Mouse (Mus musculus) CH12.LX (cell line): ENCODE measurements around the gene Stk10. TPM values are rescaled to one million over a fixed set of nuclear protein-coding genes. Genes with fewer than 3 reads are reported as not detected.
"Not testable (repeated sequence)": the region's sequence is repeated elsewhere in the genome, so short reads cannot be mapped to it uniquely, and the experiment has no call there.

Experiments used
- DNase-seq: peaks from one replicate; pipeline ENCODE4 v3.0.0-alpha.2; 2013; ENCODE audit errors: extremely low read depth
- H3K27ac ChIP-seq: 2 replicates; pipeline ENCODE4 v1.5.1; 2012; ENCODE audit warnings: low read depth, mild to moderate bottlenecking, control low read depth, moderate library complexity; ENCODE audit not compliant: insufficient read depth
- H3K27me3 ChIP-seq: replicated peaks from 2 replicates; pipeline ENCODE3; 2012; ENCODE audit warnings: inconsistent platforms
- H3K36me3 ChIP-seq, 2 experiments: replicated peaks in 1 of 2; 2 replicates each; pipeline versions ENCODE3 to v1.6.1; 2012; ENCODE audit warnings: inconsistent platforms in 1 of 2, low read length in 1 of 2, mild to moderate bottlenecking in 1 of 2, mixed read lengths in 1 of 2, moderate library complexity in 1 of 2; ENCODE audit not compliant: control insufficient read depth in 1 of 2, insufficient read depth in 1 of 2
- H3K4me1 ChIP-seq, 2 experiments: 2 replicates each; pipeline ENCODE4 v1.6.1; 2012; ENCODE audit warnings: inconsistent platforms in 1 of 2, moderate library complexity in 1 of 2; ENCODE audit not compliant: insufficient read depth in 2 of 2, control insufficient read depth in 1 of 2
- H3K4me2 ChIP-seq: 2 replicates; pipeline ENCODE4 v1.6.1; 2012; ENCODE audit warnings: low read depth, mild to moderate bottlenecking, control low read depth; ENCODE audit not compliant: poor library complexity, insufficient read depth, severe bottlenecking
- H3K4me3 ChIP-seq, 3 experiments: fragments of 150-350 bp in 1 of 3; sonication (generic) in 1 of 3; replicated peaks in 1 of 3; 2 replicates each; pipeline versions ENCODE3 to v1.5.1; 2011 to 2012; ENCODE audit warnings: low read depth in 2 of 3, low read length in 2 of 3, mild to moderate bottlenecking in 2 of 3, moderate library complexity in 2 of 3, control low read depth in 1 of 3, improper control_type of control experiment in 1 of 3, inconsistent platforms in 1 of 3, mixed read lengths in 1 of 3; ENCODE audit not compliant: poor library complexity in 1 of 3
- H3K79me2 ChIP-seq: replicated peaks from 2 replicates; pipeline ENCODE4 v1.6.1; 2012; ENCODE audit warnings: mild to moderate bottlenecking, moderate library complexity; ENCODE audit not compliant: control insufficient read depth, poor library complexity, insufficient read depth, severe bottlenecking; ENCODE audit errors: extremely low read depth
- H3K9ac ChIP-seq: 2 replicates; pipeline ENCODE4 v1.6.1; 2012; ENCODE audit warnings: low read depth, mild to moderate bottlenecking, control low read depth, moderate library complexity; ENCODE audit not compliant: insufficient read depth
- H3K9me3 ChIP-seq: replicated peaks from 2 replicates; pipeline ENCODE3; 2012; ENCODE audit warnings: low read length, inconsistent platforms, mixed read lengths
- BHLHE40 ChIP-seq: IDR thresholded peaks from 2 replicates; pipeline ENCODE4 v1.6.1; 2011; ENCODE audit warnings: mild to moderate bottlenecking, low read depth, low read length, improper control_type of control experiment
- CHD1 ChIP-seq: IDR thresholded peaks from 2 replicates; pipeline ENCODE4 v1.6.1; 2012; ENCODE audit warnings: low read depth, low read length, improper control_type of control experiment, inconsistent platforms
- CTCF ChIP-seq, 2 experiments: IDR thresholded peaks in 1 of 2; conservative IDR thresholded peaks in 1 of 2; 2 replicates each; pipeline ENCODE4 v1.5.1; 2011 to 2012; ENCODE audit warnings: low read depth in 2 of 2, low read length in 2 of 2, improper control_type of control experiment in 1 of 2, inconsistent platforms in 1 of 2, mild to moderate bottlenecking in 1 of 2, moderate library complexity in 1 of 2
- E2F4 ChIP-seq: IDR thresholded peaks from 2 replicates; pipeline ENCODE4 v1.6.1; 2011; ENCODE audit warnings: low read depth, low read length, improper control_type of control experiment; ENCODE audit not compliant: insufficient replicate concordance
- ELF1 ChIP-seq: IDR thresholded peaks from 2 replicates; pipeline ENCODE4 v1.6.1; 2014; ENCODE audit warnings: low read depth, mild to moderate bottlenecking, inconsistent platforms, low read length, improper control_type of control experiment
- ETS1 ChIP-seq: conservative IDR thresholded peaks from 2 replicates; pipeline ENCODE4 v1.6.1; 2012; ENCODE audit warnings: low read depth, mild to moderate bottlenecking, inconsistent platforms, low read length, improper control_type of control experiment, moderate library complexity
- GABPA ChIP-seq: IDR thresholded peaks from 2 replicates; pipeline ENCODE4 v1.6.1; 2012; ENCODE audit warnings: low read depth, low read length, improper control_type of control experiment, inconsistent platforms; ENCODE audit not compliant: insufficient replicate concordance
- HCFC1 ChIP-seq: IDR thresholded peaks from 2 replicates; pipeline ENCODE4 v1.6.1; 2012; ENCODE audit warnings: low read depth, mild to moderate bottlenecking, inconsistent platforms, low read length, improper control_type of control experiment
- MAZ ChIP-seq: IDR thresholded peaks from 2 replicates; pipeline ENCODE4 v1.6.1; 2012; ENCODE audit warnings: low read depth, mild to moderate bottlenecking, inconsistent platforms, low read length, improper control_type of control experiment, moderate library complexity
- MEF2A ChIP-seq: IDR thresholded peaks from 2 replicates; pipeline ENCODE4 v1.6.1; 2014; ENCODE audit warnings: low read depth, mild to moderate bottlenecking, inconsistent platforms, low read length, improper control_type of control experiment, borderline replicate concordance
- MXI1 ChIP-seq: IDR thresholded peaks from 2 replicates; pipeline ENCODE4 v1.6.1; 2011; ENCODE audit warnings: mild to moderate bottlenecking, low read depth, low read length, improper control_type of control experiment
- POLR2A ChIP-seq: IDR thresholded peaks from 2 replicates; pipeline ENCODE4 v1.6.1; 2011; ENCODE audit warnings: low read depth, mild to moderate bottlenecking, improper control_type of control experiment, low read length
- RCOR1 ChIP-seq: conservative IDR thresholded peaks from 2 replicates; pipeline ENCODE4 v1.6.1; 2012; ENCODE audit warnings: low read depth, mild to moderate bottlenecking, inconsistent platforms, low read length, improper control_type of control experiment
- SMC3 ChIP-seq: IDR thresholded peaks from 2 replicates; pipeline ENCODE4 v1.6.1; 2011; ENCODE audit warnings: low read depth, low read length, improper control_type of control experiment
- TBP ChIP-seq: conservative IDR thresholded peaks from 2 replicates; pipeline ENCODE4 v1.6.1; 2011; ENCODE audit warnings: low read depth, low read length, improper control_type of control experiment
- USF2 ChIP-seq: conservative IDR thresholded peaks from 2 replicates; pipeline ENCODE4 v1.6.1; 2011; ENCODE audit warnings: low read depth, low read length, improper control_type of control experiment
- dilution Hi-C: fragments of 300-500 bp; cut with MboI; formaldehyde crosslinking; loops from 2 replicates; pipeline ENCODE4 v1.14.3; 2020; ENCODE audit warnings: low sequenced_read_pairs; ENCODE audit not compliant: extremely low pct_unique_long_range_greater_than_20kb, extremely low pct_ligation_motif_present
- in situ Hi-C: fragments of 300-500 bp; cut with MboI; formaldehyde crosslinking; loops from 3 replicates; pipeline ENCODE4 v1.14.3; 2019; ENCODE audit warnings: low sequenced_read_pairs, low pct_ligation_motif_present, low pct_unique_long_range_greater_than_20kb, mixed read lengths
- polyA plus RNA-seq: library from polyadenylated mRNA; unstranded; fragments of >175 nt; gene quantifications from 2 replicates; pipeline ENCODE4 v1.2.1, GENCODE M21; 2012; ENCODE audit warnings: low read depth; ENCODE audit not compliant: insufficient read length
- total RNA-seq, 2 experiments: library from RNA; depleted of rRNA; stranded (reverse); fragments of 300-350 nt in 1 of 2; fragments of >200 nt in 1 of 2; gene quantifications; 2 replicates each; pipeline ENCODE4 v1.2.3; 2012 to 2014

Stk10 gene
- total and polyA plus RNA-seq, 3 experiments = 20.0 to 40.3 (median 23.2) TPM

DNA sequence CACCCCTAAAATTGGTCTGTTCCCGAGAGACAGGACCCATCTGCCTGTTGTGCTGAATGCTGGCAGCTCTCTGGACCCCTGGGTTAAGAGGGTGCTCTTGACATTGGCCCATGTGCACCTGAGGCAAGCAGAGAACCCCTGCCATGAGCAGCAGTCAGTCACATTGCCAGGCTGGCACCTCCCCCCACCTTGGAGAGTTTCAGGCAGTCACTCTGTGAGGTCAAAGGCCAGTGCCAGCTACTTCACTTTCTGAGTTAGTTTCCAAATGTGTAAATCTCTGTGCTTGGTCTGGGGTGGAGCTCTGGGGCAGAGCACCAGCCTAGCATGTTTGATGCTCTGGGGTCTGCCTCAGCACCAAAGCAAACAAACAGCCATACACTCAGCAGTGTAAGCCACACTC, 84.9 kb downstream of the Stk10 start:
- TF ChIP-seq MXI1 (no peak), SMC3 (no peak), BHLHE40 (no peak), HCFC1 (no peak), CHD1 (no peak), E2F4 (no peak), MAZ (no peak), GABPA (no peak)
- peaks cover 46 to 87% of the 10 kb centered on the region in 2 experiments for H3K36me3 ChIP-seq
- in situ Hi-C loops = loop anchor here (25.0 kb wide), 1 partner anchor 519 kb away; the partner anchor contains the start of gene Fgf18

DNA sequence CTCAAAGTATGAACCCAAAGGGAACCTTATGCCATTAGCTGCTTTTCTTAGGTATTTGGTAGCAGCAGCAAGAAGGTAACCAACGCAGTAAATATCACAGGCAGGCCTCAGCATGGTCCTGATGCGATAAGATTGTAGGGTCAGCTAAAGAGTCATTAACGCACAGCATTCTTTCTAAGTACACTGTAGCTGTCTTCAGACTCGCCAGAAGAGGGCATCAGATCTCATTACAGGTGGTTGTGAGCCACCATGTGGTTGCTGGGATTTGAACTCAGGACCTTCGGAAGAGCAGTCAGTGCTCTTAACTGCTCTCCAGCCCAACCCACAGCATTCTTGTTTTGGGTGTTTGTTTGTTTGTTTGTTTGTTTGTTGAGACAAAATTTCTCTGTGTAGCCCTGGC, 85.5 kb downstream of the Stk10 start:
- H3K9ac ChIP-seq, H3K4me3 ChIP-seq, H3K9me3 ChIP-seq, H3K4me2 ChIP-seq, H3K27ac ChIP-seq, H3K27me3 ChIP-seq, dilution Hi-C loops, H3K79me2 ChIP-seq: not testable (repeated sequence)
- H3K4me1 ChIP-seq = peaks cover 7 to 26% of the 10 kb centered on the region in 2 experiments
- peak; percentile 35; the same call in 1 of the 2 replicates for TF ChIP-seq SMC3
- peak in 1 of 2 experiments; percentile 45; a peak in 2 of 4 replicates for TF ChIP-seq CTCF (conservative IDR thresholded peaks at IDR 0.05 in 1 of 2, IDR thresholded peaks at IDR 0.05 in 1 of 2; ENCODE audit: low read depth in 2 of 2, low read length in 2 of 2)
- peak; percentile 17 for DNase-seq
- H3K36me3 ChIP-seq = peaks cover 44 to 87% of the 10 kb centered on the region in 2 experiments
- in situ Hi-C loops = loop anchor here (25.0 kb wide), 1 partner anchor 519 kb away; the partner anchor contains the start of gene Fgf18

More for the DNA sequence above, 84.9 kb downstream of the Stk10 start:
- Histone ChIP-seq H3K4me1 (peaks cover 7 to 26% of the 10 kb centered on the region in 2 experiments), H3K27ac (no peak overlapping the region), H3K4me3 (no peak overlapping the region), H3K4me2 (no peak overlapping the region), H3K9me3 (no peaks in the 10 kb centered on the region), H3K9ac (no peak overlapping the region), H3K27me3 (no peaks in the 10 kb centered on the region), H3K79me2 (no peaks in the 10 kb centered on the region)
- DNase-seq = peak; percentile 27
- dilution Hi-C loops = no loop called here

DNA sequence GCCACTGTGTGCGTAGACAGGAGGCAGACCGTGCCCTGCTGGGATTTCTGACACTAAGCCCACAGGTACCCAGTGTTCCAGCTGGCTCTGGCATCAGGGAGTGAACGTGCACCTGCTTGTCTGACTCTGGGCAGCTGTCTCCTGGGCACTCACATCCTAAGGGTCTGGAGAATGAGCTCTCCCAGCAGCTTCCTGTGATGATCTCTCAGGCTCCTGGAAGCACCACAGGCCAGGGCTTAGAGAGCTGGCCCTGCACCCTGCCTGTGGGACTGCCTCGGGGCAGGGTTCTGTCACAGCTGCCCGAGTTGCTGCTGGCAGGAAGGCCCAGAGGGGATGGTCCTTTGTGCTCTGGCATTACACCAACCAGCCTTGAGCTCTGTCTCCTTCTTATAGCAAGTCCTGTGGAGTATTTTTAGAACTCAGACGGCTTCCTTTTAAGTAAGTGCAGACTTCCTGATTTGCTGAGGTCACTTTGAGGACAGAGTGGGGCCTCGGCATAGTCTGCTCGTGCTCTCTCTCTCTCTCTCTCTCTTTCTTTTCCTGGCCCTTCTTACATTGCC, 86.2 kb downstream of the Stk10 start:
- Histone ChIP-seq H3K9me3 (no peaks in the 10 kb centered on the region), H3K4me2 (peak overlapping the region; percentile 8; the same call in 1 of the 2 replicates), H3K79me2 (no peaks in the 10 kb centered on the region), H3K27me3 (no peaks in the 10 kb centered on the region), H3K36me3 (peaks cover 43 to 85% of the 10 kb centered on the region in 2 experiments), H3K9ac (no peak overlapping the region), H3K4me1 (peaks cover 7 to 26% of the 10 kb centered on the region in 2 experiments), H3K4me3 (peak overlapping the region in 1 of 3 experiments; percentile 22), H3K27ac (peak overlapping the region; percentile 67)
- in situ Hi-C loops (loop anchor here (25.0 kb wide), 1 partner anchor 518 kb away; the partner anchor contains the start of gene Fgf18), dilution Hi-C loops (no loop called here)
- TF ChIP-seq ETS1 = 0 out of 2 replicates have a peak, but pooled peaks have one; percentile 12
- 0 out of 2 replicates have a peak, but pooled peaks have one; percentile 25 for TF ChIP-seq POLR2A
- TF ChIP-seq MEF2A = peak; percentile 95
- no peak for TF ChIP-seq RCOR1
- TF ChIP-seq ELF1 = peak; percentile 75
- TF ChIP-seq BHLHE40 = peak; percentile 80
- 0 out of 2 replicates have a peak, but pooled peaks have one; percentile 64 for TF ChIP-seq TBP
- no peak for TF ChIP-seq USF2
- peak; percentile 87 for DNase-seq
